Mouse (Mus musculus): ENCODE measurements around the gene Nfix. TPM values are rescaled to one million over a fixed set of nuclear protein-coding genes. Genes with fewer than 3 reads are reported as not detected.

The Nfix gene
- polyA plus RNA-seq, 1 experiment from 2014 or later = 28.7 TPM

DNA sequence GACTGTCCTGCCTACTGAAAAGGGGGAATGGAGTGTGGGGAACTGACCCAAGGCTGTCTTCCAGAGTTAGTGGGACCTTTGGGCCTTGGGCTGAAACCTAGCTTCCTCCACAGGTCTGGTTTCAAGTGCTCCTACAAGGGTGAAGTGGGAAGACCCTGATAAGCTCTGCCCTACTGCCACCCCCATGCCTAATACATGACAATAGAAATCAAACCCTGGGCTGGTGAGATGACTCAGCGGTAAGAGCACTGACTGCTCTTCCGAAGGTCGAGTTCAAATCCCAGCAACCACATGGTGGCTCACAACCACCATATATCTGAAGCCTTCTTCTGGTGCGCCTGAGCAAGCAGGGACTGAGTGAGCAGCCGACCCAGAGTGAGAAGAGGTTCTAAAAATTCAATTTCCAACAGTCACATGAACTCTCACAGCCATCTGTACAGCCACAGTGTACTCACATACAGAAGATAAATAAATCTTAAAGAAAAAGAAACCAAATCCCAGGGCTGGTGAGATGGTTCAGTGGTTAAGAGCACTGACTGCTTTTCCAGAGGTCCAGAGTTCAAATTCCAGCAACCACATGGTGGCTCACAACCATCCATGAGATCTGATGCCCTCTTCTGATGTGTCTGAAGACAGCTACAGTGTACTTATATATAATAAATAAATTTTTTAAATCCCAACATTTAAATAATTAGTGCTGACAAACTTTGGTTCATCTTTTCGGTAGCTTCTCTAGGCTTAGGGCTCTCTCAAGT lies 131.2 kb downstream of the Nfix start:
- Histone ChIP-seq H3K4me2 (no peak overlapping the region), H3K27me3 (no peaks in the 10 kb centered on the region), H3K27ac (replicated peaks) (no peak overlapping the region), H3K36me3 (peaks cover 51% of the 10 kb centered on the region), H3K4me3 (no peak overlapping the region), H3K9me3 (no peaks in the 10 kb centered on the region), H3K4me1 (replicated peaks) (peaks cover 18% of the 10 kb centered on the region), H3K9ac (no peak overlapping the region)
- ATAC-seq (ENCODE audit: low read depth) = no peak
- WGBS = 82% methylated on average over 6 of the region's 6 CpGs

DNA sequence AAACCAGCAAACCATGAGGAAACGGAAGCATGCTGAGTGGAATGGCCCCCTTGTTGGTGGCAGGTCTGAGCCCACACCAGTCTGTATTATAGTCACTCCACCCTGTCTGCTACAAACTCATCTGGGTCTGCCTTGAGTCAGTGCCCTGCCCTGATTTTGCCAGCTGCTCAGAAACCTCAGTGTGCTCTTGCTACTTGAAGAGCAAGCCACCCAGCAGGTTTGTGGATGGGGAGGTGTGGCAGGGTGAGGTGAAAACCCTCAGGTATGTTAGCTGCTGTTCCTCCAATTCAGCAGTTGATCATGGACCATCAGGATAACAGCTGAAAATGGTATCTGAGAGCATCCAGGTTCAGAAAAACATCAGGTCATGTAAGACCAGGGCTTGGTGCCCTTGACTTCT lies 132.1 kb downstream of the Nfix start:
- Histone ChIP-seq H3K4me2 (no peak overlapping the region), H3K4me1 (replicated peaks) (peaks cover 23% of the 10 kb centered on the region), H3K27me3 (no peaks in the 10 kb centered on the region), H3K4me3 (no peak overlapping the region), H3K36me3 (peaks cover 44% of the 10 kb centered on the region), H3K27ac (replicated peaks) (no peak overlapping the region), H3K9ac (no peak overlapping the region), H3K9me3 (no peaks in the 10 kb centered on the region)
- 83% methylated on average over 1 of the region's 1 CpGs for WGBS
- ATAC-seq (ENCODE audit: low read depth) = no peak

DNA sequence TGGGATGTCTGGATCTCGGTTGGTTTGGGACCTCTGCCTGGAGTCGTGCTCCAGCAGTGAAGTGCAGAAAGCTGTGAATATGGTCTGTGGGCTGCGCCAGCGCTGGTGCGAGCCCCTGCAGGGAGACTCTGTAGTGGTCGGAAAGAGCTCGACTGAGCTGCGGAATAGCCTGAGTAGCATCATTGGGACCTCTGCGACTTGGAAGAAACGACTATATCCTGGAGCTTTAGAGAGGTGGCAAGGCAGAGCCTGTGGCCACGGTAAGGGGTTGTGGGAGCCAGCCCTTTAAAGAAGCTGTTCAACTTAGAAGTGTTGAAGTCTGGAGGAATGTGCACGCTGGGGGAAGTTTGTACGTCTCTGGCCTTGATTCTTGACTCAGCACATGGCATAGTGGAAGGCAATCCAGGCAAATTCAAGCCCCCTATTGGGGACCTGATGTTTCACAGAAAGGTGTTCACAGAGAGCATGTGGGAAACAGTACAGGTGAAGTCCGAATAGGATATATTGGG lies 134.7 kb downstream of the Nfix start:
- peak overlapping the region; percentile 87 for H3K4me2 ChIP-seq
- H3K4me1 ChIP-seq (replicated peaks) = peaks cover 44% of the 10 kb centered on the region
- H3K27ac ChIP-seq (replicated peaks) = peak overlapping the region; percentile 94
- 3% methylated on average over 14 of the region's 14 CpGs for WGBS
- H3K4me3 ChIP-seq = peak overlapping the region; percentile 82
- no peaks in the 10 kb centered on the region for H3K27me3 ChIP-seq
- H3K9me3 ChIP-seq = no peaks in the 10 kb centered on the region
- peaks cover 19% of the 10 kb centered on the region for H3K36me3 ChIP-seq
- ATAC-seq (ENCODE audit: low read depth) = no peak; the same call in 1 of the 2 replicates
- peak overlapping the region; percentile 74 for H3K9ac ChIP-seq

DNA sequence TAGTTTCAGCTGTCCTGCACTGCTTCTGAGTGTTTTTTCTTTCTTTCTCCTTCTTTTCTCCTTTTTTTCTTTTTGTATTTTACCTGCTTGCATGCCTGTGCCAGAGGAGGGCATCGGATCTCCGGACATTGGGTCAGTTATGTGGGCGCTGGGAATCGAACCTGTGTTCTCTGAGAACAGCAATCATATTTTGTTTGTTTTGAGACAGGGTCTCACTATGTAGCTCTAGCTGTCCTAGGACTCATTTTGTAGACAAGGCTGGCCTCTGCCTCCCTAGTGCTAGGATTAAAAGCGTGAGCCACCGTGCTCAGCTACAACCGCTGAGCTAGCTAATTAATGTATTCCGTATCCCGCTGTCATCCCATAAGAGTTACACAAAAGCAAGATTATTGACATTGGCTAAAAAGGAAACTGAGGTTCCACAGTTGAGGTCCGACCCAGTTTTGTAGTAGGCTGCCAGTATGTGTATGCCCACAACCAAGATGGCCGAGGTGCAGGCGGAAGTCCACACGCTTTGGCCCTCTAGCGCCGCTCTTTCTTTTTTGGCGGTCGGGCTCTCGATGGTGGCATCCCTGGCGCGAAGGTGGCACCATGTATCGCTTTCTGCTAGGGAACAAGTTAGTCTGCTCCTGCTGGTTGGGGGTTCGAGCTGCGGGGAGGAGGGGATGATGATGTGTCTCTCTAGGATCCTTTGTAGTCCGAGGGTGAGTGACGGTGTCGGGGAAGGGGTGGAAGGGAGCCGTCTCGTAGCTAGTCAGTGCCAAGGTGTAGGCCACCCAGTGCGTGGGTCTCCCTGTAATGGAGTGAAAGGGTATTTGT lies 135.4 kb downstream of the Nfix start:
- under 1% methylated on average over 29 of the region's 29 CpGs for WGBS
- peaks cover 51% of the 10 kb centered on the region for H3K4me1 ChIP-seq (replicated peaks)
- no peaks in the 10 kb centered on the region for H3K27me3 ChIP-seq
- peaks cover 13% of the 10 kb centered on the region for H3K36me3 ChIP-seq
- H3K27ac ChIP-seq (replicated peaks) = peak overlapping the region; percentile 94
- peak overlapping the region; percentile 74 for H3K9ac ChIP-seq
- H3K4me2 ChIP-seq = peak overlapping the region; percentile 87
- no peaks in the 10 kb centered on the region for H3K9me3 ChIP-seq
- H3K4me3 ChIP-seq = peak overlapping the region; percentile 82
- ATAC-seq (ENCODE audit: low read depth) = peak; percentile 53

DNA sequence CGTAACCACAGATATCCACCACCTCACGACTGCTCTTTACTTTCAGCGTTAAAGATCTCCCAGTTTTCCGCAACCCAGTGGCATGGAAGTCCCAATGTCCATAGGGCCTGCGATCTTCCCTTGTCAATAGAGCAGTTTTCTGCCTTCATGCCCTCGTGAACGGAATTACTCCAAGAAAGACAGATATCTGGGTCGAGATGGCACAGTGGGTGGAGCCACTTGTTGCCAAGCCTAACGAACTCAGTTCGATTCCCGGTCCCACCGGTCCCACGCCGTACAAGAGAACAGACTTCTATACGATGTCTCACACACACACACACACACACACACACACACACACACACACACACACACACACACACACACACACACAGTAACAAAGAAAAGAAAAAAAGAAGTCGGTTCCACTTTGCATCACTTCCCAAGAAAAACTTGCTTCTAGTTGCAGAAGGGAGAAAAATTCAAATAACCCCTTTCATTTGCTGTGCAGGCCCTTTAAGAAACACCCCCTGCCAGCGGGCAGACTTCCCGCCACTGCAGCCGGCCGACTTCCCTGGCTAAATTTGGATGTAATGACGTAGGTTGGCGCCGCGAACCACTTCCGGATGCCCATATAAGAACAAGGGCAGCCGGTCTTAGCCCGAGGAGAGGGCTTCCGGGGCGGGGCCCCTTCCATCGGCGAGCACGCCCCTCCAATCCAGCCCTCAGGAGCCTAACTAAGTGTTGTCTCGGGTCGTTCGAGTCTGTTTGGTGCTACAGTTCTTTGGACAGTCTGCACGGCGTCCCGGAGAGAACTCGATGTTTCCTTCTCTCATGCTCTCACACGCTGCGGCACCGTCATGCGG lies 136.4 kb downstream of the Nfix start:
- ATAC-seq (ENCODE audit: low read depth) = peak; percentile 74
- H3K27me3 ChIP-seq = no peaks in the 10 kb centered on the region
- peak overlapping the region; percentile 87 for H3K4me2 ChIP-seq
- H3K9me3 ChIP-seq = no peaks in the 10 kb centered on the region
- H3K4me3 ChIP-seq = peak overlapping the region; percentile 82
- peaks cover 7% of the 10 kb centered on the region for H3K36me3 ChIP-seq
- peaks cover 61% of the 10 kb centered on the region for H3K4me1 ChIP-seq (replicated peaks)
- 3% methylated on average over 42 of the region's 43 CpGs for WGBS
- H3K9ac ChIP-seq = peak overlapping the region; percentile 84
- peak overlapping the region; percentile 94 for H3K27ac ChIP-seq (replicated peaks)

DNA sequence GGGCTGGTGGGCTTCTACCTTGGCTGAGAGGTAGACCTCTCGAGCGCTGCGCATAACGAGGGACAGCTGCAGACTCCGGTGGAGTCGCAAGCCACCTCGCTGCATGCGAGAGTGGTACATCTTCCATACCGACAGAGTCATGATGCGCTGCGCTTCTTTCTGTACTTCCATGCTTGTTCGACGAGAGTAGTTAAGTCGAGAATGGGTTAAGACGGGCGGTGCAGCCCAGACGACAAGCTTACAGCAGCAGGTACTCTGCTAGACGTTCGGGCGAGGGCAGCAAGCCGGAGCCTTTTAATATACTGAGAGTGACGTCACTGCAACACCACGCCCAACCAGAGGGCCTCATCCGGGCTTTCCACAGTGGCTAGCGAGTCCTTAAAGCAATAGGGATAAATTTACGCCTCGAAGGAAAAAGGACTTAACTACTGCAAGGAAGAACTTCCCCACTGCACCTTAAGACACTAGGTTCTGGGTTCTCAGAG lies 137.5 kb downstream of the Nfix start, which contains the start of gene Ier2:
Ier2 (minus strand) TSS at position 272 of the 485 bp plus-strand sequence.
- under 1% methylated on average over 27 of the region's 27 CpGs for WGBS
- ATAC-seq (ENCODE audit: low read depth) = peak; percentile 83
- H3K9me3 ChIP-seq = no peaks in the 10 kb centered on the region
- peak within 1 kb of the TSS; percentile 82 for H3K4me3 ChIP-seq
- H3K9ac ChIP-seq = peak within 1 kb of the TSS; percentile 84
- peak within 1 kb of the TSS; percentile 94 for H3K27ac ChIP-seq (replicated peaks)
- no peaks in the 10 kb centered on the region for H3K36me3 ChIP-seq
- H3K27me3 ChIP-seq = no peaks in the 10 kb centered on the region
- H3K4me2 ChIP-seq = peak within 1 kb of the TSS; percentile 87
- peaks cover 68% of the 10 kb centered on the region for H3K4me1 ChIP-seq (replicated peaks)

DNA sequence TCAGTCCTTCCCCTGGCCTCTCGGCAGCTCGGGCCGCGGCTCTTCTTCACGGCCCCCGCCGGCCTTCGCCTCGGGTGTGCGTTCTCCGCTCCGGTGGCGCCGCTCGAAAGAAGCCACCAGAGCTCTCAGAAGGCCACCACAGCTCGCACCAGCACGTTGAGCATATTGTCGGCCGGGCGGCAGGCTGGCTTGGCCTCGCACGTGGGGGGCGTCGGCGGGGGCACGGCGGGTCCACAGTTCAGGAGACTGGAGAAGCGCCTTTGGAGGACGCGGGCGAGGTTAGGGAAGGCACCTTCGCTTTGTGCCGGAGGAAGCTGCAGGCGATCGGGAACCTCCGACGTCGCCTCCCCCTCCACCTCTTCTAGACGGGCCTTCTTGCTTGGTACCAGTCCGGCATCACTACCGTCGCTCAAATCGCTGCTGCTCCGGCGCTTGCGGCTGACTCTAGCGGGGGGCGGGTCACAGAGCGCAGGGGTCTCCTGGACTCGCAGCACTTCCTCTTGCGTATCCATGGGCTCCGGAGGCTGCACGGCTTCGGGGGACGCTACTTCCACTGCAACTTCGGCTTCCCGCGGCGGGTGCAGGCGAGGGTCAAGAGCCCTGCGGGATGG lies 138.1 kb downstream of the Nfix start:
- peaks cover 73% of the 10 kb centered on the region for H3K4me1 ChIP-seq (replicated peaks)
- H3K36me3 ChIP-seq = no peaks in the 10 kb centered on the region
- H3K27ac ChIP-seq (replicated peaks) = peak overlapping the region; percentile 94
- WGBS = under 1% methylated on average over 61 of the region's 61 CpGs
- H3K9me3 ChIP-seq = no peaks in the 10 kb centered on the region
- H3K4me2 ChIP-seq = peak overlapping the region; percentile 87
- peak overlapping the region; percentile 84 for H3K9ac ChIP-seq
- peak; percentile 16 for ATAC-seq (ENCODE audit: low read depth)
- no peaks in the 10 kb centered on the region for H3K27me3 ChIP-seq
- peak overlapping the region; percentile 82 for H3K4me3 ChIP-seq

DNA sequence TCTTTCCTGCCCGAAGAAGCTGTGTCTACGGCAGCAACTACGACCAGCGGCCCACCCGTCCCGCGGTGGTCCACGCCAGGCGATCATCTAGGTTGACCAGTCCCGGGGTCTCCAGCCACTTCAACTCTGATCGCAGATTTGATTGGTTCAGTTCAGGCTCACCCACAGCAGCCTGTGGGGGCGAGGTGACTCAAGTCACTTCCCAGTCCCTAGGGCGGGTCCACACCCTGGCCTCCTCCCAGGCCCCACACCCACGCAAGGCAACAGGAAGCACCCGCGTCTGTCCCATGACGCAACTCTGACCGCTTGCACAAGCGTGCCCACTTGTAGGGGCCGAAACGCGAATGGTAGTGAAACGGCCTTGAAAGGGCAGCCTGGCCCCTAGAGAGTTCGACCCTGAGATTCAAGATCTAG lies 138.7 kb downstream of the Nfix start:
- under 1% methylated on average over 24 of the region's 24 CpGs for WGBS
- no peaks in the 10 kb centered on the region for H3K9me3 ChIP-seq
- no peaks in the 10 kb centered on the region for H3K27me3 ChIP-seq
- peak overlapping the region; percentile 84 for H3K9ac ChIP-seq
- no peaks in the 10 kb centered on the region for H3K36me3 ChIP-seq
- peaks cover 73% of the 10 kb centered on the region for H3K4me1 ChIP-seq (replicated peaks)
- peak overlapping the region; percentile 94 for H3K27ac ChIP-seq (replicated peaks)
- ATAC-seq (ENCODE audit: low read depth) = no peak
- H3K4me3 ChIP-seq = peak overlapping the region; percentile 82
- H3K4me2 ChIP-seq = peak overlapping the region; percentile 87

DNA sequence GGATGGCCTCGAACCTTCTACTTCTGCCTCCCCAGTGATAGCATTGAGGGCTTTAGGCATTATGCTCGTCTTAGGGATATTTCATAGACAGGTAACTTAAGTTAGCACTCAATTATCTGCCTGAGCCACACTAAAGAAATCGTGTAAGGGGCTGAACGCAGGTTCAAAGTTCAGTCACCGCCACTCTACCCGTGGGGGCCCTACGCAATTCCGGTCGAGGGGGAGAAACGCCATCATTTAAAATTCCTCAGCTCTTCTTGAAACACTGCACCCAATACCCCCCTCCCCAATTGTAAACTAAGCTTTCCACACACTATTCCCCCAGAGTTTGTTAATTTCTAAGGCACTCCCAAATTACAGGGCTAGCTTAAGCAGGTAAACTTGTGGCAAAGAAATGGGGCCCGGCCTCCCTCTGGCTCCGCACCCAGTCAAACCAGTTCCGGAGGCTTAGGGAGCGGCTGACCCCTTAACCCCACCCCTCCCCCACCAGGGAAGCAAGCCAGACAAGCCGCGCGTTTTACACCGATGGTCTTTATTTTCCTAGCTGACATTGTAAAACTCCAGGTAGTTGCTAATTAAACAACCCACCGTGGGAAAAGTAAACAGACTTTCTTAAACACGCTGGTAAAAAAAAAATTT lies 139.2 kb downstream of the Nfix start:
- peak overlapping the region; percentile 84 for H3K9ac ChIP-seq
- WGBS = under 1% methylated on average over 20 of the region's 20 CpGs
- peak overlapping the region; percentile 87 for H3K4me2 ChIP-seq
- ATAC-seq (ENCODE audit: low read depth) = no peak
- peaks cover 73% of the 10 kb centered on the region for H3K4me1 ChIP-seq (replicated peaks)
- H3K27me3 ChIP-seq = no peaks in the 10 kb centered on the region
- H3K4me3 ChIP-seq = peak overlapping the region; percentile 82
- H3K36me3 ChIP-seq = no peaks in the 10 kb centered on the region
- H3K9me3 ChIP-seq = no peaks in the 10 kb centered on the region
- peak overlapping the region; percentile 94 for H3K27ac ChIP-seq (replicated peaks)

DNA sequence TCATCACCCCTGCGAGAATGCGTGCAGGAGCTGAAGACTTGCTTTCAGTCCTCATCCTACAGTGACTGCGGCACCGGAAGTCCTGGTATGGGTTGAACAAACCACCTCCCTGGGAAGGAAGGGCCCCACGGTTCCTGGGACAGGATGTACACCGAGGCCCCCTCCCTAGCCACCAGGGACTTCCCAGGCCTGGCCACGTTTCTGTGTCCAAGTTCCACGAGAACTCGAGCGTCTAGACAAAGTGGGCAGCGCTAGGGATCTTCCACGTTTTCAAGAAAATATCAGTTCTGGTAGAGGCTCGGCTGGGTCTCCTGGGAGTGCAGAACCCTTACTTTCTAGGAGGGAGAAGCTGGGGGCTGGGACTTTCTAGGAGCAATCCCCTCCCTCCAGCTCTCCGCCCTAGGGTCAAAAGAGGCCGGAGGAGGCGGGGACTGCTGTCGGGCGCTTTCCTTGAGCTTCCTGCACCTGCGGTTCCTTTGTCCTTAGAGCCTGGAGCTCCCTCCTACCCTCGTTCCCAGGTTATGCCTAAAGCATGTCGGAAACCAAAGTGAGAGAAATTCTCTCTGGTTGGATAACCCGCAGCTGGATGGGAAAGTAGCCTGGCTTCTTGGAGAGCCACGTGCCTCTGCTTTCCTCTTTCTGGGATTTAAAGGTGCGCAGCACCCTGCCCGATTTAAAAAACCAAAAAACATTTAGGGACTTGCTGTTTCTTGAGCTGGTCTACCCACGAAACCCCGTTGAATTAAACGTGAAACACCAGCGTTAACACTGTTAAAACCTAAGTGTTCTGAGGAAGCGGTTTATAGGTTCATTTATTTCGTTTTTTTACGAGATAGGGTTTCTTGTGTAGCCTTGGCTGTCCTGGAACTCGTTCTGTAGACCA lies 140.0 kb downstream of the Nfix start:
- no peaks in the 10 kb centered on the region for H3K9me3 ChIP-seq
- H3K36me3 ChIP-seq = no peaks in the 10 kb centered on the region
- H3K4me3 ChIP-seq = peak overlapping the region; percentile 82
- ATAC-seq (ENCODE audit: low read depth) = no peak
- peak overlapping the region; percentile 87 for H3K4me2 ChIP-seq
- peak overlapping the region; percentile 94 for H3K27ac ChIP-seq (replicated peaks)
- WGBS = 3% methylated on average over 33 of the region's 33 CpGs
- H3K27me3 ChIP-seq = no peaks in the 10 kb centered on the region
- peak overlapping the region; percentile 84 for H3K9ac ChIP-seq
- H3K4me1 ChIP-seq (replicated peaks) = peaks cover 74% of the 10 kb centered on the region

All from neural tube, embryonic 13.5 days (tissue).